Comparison of ENCODE assay signal across 10 mouse cellular contexts in genomic region chr8:31713321-31714076, GRCm38 (mm10).
DNase-seq lines count a peak whose midpoint lies in the region.
"Had no signal": no experiment of that assay in that cellular context is flagged by ENCODE, and none has a peak within 500 bp of the region (broad histone marks: within the 10 kb centered on the region; RNA-seq: fewer than 3 reads in every experiment).

No protein-coding gene starts in this region.

- intact Hi-C loops in gastrocnemius, postnatal 36 days (cut with DNase I) = no loop called here

- peak; percentile 34 to 49 for DNase-seq in cerebellum, postnatal 10 days
- DNase-seq in cerebellum, adult 18-20 months = no peak
- peak; percentile 8 for DNase-seq in layer of hippocampus, adult 11-12 months (ENCODE audit: low spot score)
- DNase-seq in layer of hippocampus, adult 9-10 months (ENCODE audit: low spot score) = no peak
- DNase-seq in layer of hippocampus, postnatal 36 days = peak; percentile 3
- peak; percentile 22 for DNase-seq in right cerebral cortex, postnatal 14 days
- DNase-seq in gastrocnemius, postnatal 25 days = no peak
- DNase-seq in gastrocnemius, postnatal 36 days = no peak
- DNase-seq: heart, adult 18-20 months; kidney, postnatal 36 days had no signal

Comparison
In these comparisons a context has a peak if more than half of its experiments do, and no peak if none do; other contexts are left out.
1. DNase-seq: peak in cerebellum, postnatal 10 days (2 of 2), layer of hippocampus, adult 11-12 months (single experiment), layer of hippocampus, postnatal 36 days (2 of 2) and right cerebral cortex, postnatal 14 days (single experiment); none in cerebellum, adult 18-20 months (0 of 2), layer of hippocampus, adult 9-10 months (single experiment), gastrocnemius, postnatal 25 days (single experiment) and gastrocnemius, postnatal 36 days (0 of 2).